Mouse (Mus musculus) cerebellum, adult 11 months (tissue): Measurements from ENCODE around the gene Atn1.

Experiments used
- DNase-seq: peaks from one replicate; pipeline ENCODE4 v3.0.0; 2022

The Atn1 gene

DNA sequence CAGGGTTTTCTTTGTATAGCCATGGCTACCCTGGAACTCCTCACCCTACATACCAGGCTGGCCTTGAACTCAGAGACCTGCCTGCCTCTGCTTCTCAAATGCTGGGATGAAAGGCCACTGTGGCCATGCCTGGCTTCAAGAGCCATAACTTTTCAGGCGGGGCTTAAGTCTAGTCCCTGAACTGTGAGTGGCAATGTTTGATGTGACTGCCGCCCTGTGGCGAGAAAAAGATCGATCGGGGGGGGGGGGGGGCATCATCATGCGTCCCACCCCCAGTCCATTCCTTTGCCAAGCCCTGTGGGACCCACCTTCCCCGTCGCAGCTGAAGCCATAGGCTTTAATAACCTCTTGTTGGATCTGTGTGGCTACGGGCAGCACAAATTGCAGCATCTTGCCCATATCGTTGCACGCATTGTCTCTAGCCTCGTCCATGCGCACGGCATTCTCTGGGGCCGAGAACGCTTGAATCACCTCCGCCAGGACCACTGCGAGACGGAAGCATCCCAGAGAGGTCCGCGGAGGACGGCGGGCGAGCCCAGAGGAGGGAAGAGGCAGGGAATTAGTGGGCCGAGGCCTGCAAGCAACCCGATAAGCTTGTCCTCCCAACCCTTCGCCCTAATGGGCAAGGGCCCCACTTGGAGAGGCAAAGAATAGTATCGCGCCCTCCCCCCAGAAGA lies 16.0 kb downstream of the Atn1 start:
- DNase-seq = no peak

GRCm38 (mm10) chr6:124739231-124739796 lies 17.0 kb downstream of the Atn1 start:
- DNase-seq = no peak

- no peak for DNase-seq
Observed at GRCm38 (mm10) chr6:124738511-124739023, 17.8 kb downstream of the Atn1 start, which contains the start of gene Ptpn6. Gene Ptpn6, minus strand, starts transcription at chr6:124738714.

DNA sequence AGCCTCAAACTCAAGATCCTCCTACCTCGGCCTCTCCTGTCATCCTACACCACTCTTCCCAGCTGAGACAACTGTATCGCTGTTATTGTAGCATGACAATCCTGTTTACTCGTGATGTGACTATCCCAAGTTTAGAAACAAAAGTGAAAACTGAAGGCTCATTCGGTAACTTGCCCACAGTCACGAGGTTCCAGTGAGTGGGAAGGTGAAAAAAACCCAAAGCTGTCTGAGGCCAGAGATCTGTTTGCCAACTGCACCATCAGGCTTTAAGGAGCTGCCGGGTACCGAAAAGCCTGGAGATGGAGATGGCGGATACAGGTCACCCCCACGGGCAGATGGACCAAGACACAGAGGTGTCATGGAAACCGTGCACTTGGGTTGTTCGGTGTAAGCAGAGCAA lies 19.3 kb downstream of the Atn1 start:
- no peak for DNase-seq

- DNase-seq = no peak
Observed at GRCm38 (mm10) chr6:124734417-124734816, 21.9 kb downstream of the Atn1 start.

DNA sequence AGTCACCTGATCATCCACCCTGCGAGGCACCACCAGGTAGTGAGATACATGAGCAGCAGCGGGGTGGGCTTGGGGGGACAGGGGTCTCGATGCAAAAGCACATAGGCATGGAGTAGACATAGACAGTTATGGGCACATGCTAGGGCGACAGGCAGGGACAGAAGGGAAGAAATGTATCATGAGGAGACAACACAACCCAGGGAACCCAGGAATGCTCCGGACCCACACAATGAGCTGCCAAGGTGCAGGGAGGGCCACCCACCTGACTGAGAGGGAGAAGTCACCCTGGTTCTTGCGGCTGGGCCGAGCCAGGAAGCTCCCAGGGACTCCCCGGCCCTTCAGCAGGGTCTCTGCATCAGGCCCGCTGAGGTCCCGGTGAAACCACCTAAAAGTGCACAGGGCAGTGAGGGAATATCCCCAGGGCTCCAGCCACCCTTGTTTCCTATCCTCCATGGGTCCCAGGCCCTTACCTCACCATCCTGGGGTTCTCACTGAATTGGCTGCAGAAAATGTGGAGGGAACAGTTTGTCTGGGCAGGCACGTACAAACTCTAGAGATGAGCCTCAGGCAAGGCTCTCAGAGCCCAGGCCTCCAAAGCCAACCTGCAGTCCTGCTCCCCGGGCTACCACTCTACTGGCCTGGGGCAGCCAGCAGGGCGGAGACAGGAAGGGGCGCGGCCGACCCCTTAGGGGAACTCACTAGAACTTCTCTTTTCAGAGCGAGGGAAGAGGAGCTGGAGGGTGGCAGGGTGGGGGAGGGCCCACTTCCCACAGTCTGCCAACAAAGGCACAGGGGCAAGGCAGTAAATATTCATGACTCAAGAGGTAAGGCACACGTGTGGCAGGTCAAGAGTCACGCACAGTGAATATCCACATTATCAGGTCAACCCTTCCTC lies 23.6 kb downstream of the Atn1 start:
- DNase-seq = no peak

DNA sequence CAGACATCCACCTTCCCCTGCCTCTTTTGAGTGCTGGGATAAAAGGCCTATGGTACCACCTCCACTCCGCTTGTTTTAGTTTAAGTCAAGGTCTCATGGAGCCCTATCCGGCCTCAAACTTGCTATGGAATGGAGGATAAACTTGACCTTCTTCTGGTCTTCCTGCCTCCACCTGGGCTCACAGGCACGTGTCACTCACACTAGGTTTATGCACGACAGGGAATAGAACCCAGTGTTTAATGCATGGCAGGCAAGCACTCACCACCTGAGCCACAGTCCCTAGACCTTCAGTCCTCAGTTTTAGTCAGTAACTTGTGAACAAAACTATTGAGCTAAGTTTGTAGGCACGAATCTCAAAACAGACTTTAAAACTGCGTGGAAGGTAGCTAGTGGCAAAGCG lies 25.3 kb downstream of the Atn1 start:
- no peak for DNase-seq

- no peak for DNase-seq
Observed at GRCm38 (mm10) chr6:124729850-124730705, 26.2 kb downstream of the Atn1 start.

DNA sequence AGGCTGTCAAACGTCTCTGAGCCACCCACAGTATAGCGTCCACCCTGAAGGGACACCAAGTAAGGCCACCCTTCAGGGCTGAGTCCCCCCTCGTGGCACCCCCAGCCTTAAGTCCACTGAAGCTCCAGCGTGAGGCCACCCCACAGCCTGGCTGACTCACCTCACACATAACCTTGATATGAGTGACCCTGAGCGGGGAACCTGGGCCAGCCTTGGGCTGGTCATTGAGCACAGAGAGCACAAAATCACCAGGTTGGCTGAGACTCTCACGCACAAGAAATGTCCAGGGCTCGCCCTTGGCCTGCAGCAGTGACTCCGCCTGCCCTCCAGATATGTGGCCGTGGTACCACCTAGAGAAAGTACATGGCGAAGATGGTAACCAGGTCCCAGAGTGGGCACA lies 27.7 kb downstream of the Atn1 start:
- DNase-seq = no peak

DNA sequence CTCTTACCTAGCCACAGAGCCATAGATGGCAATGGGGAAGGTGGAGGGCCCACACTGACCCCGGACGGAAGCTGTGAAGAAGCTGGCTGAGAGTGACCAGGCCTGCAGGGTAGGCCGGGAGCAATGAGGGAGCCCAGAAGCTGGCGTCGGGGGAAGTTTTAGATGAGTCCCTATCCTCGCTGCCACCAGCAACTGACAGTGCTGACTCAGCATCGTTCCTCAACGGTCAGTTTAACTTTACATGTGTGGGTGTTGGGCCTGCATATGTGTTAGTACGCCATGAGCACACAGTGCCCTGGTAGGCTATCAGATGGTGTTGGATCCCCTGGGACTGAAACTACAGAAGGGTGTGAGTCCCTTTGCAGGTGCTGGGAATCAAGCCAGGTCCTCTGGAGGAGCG lies 31.9 kb downstream of the Atn1 start:
- DNase-seq = no peak

DNA sequence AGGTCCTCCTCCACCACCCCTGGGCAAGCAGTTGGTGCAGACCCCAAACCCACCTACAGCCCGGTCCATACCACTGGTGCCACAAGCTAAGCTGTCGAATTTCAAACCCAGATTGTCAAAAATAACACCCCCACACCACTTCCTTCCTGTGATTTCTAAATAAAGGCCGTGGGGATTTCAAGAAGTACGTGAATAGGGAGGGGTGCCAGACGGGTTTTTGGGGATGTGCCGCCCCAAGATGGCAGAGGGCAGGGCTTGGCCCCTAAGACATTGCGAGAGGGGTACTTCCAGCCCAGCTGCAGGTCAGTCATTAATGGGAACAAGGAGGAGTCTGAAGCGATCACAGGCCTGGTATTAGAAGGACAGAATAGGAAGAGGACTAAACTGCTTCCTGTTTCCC lies 32.8 kb downstream of the Atn1 start:
- DNase-seq = no peak

- DNase-seq = no peak
Observed at GRCm38 (mm10) chr6:124722876-124723473, 33.3 kb downstream of the Atn1 start.

- DNase-seq = no peak
Observed at GRCm38 (mm10) chr6:124720904-124721303, 35.4 kb downstream of the Atn1 start.

- no peak for DNase-seq
Observed at GRCm38 (mm10) chr6:124719354-124719978, 36.9 kb downstream of the Atn1 start.

DNA sequence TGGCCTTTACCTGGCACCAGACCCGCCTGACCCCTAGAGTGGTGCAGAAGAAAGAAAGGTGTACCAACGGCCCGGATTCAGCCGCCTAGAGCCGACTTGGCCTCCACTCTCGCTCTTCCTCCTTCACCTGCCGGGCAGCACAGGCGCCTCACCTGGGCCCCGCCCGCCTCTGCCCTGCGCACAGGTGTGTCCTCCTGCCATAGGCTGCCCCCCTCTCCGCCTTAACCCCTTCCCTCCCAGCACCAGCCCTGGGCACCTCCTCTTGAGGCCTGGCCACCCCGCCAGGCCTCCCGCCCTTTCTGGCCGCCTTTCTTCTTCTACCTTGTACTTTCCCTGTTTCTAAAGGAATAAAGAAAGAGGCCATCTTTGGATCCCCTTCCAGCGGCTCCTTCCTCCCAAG lies 37.6 kb downstream of the Atn1 start:
- DNase-seq = no peak

DNA sequence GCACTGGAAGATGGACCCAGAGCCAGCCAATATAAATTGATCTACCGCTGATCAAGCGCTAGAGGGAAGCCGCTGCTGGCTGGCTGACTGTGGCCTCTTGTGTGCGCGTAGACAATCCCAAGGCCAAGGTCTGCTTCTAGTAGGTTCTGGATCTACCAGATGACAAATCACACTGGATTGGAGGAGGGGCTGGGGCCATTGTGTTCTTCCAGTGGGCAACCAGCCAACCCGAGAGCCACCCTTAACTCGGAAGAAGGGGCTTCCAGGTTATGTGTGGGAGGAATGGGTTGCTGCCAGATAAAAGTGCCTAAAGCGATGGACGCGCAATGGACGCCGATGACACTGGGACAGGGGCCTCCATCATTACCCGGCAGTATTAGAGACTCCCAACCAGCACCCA lies 38.4 kb downstream of the Atn1 start:
- no peak for DNase-seq

GRCm38 (mm10) chr6:124716864-124717490 lies 39.3 kb downstream of the Atn1 start:
- no peak for DNase-seq

GRCm38 (mm10) chr6:124712918-124713317 lies 43.4 kb downstream of the Atn1 start:
- no peak for DNase-seq

DNA sequence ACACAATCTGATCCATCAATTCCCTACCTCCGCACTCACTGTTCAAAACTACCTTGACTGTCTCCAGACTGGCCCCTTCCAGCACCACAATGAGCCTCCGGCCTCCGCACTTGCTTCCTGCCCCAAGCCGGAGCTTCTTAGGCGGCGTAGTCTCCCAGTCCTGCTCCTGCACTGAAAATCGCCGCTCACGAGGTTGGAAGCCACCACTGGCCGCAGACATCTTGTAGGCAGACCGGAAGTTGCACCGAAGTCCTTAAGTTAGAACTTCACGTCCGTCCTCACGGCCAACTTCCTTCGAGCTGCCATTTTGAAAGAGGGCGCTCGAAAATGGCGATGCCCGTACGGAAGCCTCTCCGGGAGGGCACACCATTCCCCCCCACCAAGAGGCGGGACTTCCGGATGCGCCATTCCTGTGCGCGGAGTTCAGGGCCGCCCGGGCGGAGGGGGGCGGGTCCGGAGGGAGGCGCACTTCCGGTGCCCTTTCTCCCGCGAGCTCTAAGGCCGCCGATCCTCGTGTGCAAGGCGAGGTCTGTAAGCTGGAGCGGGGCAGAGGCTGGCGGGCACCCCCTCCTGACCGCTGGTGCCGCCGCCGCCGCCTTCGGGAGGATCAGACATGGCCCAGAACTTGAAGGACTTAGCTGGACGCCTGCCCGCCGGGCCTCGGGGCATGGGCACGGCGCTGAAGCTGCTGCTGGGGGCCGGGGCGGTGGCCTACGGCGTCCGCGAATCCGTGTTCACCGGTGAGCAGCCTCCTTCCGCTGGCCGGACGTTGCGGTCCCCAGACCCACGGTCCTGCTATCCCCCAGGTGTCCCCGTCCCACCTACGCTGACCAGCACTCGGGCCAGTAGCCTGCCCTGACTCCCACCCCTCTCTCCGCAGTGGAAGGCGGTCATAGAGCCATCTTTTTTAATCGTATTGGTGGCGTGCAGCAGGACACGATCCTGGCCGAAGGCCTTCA lies 44.2 kb downstream of the Atn1 start, which contains the start of the genes Emg1 and Phb2:
TSS of gene Emg1 (minus strand) at position 355 of the 959 bp plus-strand sequence.
TSS of gene Phb2 (plus strand) at position 513 of the 959 bp plus-strand sequence.
- peak; percentile 96 for DNase-seq
